Mouse (Mus musculus) brain, embryonic 14.5 days (tissue): ENCODE measurements at regions not wholly inside any gene's neighbourhood (a gene's known extent, or its start where the extent isn't known, plus 50 kb on each side); places are given as distances from the start of the nearest gene placed in this dataset.

Source experiments
- CTCF ChIP-seq: fragments of 200-500 bp; IDR thresholded peaks from 2 replicates; pipeline ENCODE4 v1.5.1; 2012; ENCODE audit warnings: inconsistent platforms, mild to moderate bottlenecking, moderate library complexity, borderline replicate concordance; ENCODE audit not compliant: insufficient read depth, insufficient read length; ENCODE audit errors: extremely low read depth
- POLR2A ChIP-seq: fragments of 200-500 bp; IDR thresholded peaks from 2 replicates; pipeline ENCODE4 v1.6.1; 2012; ENCODE audit warnings: mild to moderate bottlenecking, inconsistent platforms, borderline replicate concordance; ENCODE audit not compliant: poor library complexity, insufficient read depth, insufficient read length, severe bottlenecking; ENCODE audit errors: extremely low read depth

GRCm38 (mm10) chr14:28801681-28802080, 216.3 kb upstream of the Lrtm1 start:
- TF ChIP-seq CTCF (no peak), POLR2A (no peak)
